Mouse (Mus musculus) adrenal gland, postnatal 10 days (tissue): ENCODE measurements around the gene Ubox5. TPM values are rescaled to one million over a fixed set of nuclear protein-coding genes. Genes with fewer than 3 reads are reported as not detected.
"Not testable (repeated sequence)": the region's sequence is repeated elsewhere in the genome, so short reads cannot be mapped to it uniquely, and the experiment has no call there.

Experiments
- DNase-seq: peaks from one replicate; pipeline ENCODE4 v3.0.0; 2021; ENCODE audit warnings: mixed read lengths
- long read RNA-seq, 2 experiments: library from polyadenylated mRNA; stranded (forward); transcript quantifications; one replicate each; pipeline ENCODE4 v2.0.0; 2021
- total RNA-seq, 2 experiments: library from RNA; stranded (reverse); gene quantifications; 2 replicates each; pipeline ENCODE4 v1.2.3; 2021

Gene Ubox5
- total RNA-seq = 1 to 10 TPM; 5.5 to 5.6 TPM
- long read RNA-seq, experiment 1, partial matches to known transcripts = 1 of 21 reads
- long read RNA-seq, experiment 1, other reads (novel, unspliced or antisense) = 16 of 21 reads
- long read RNA-seq, experiment 2, partial matches to known transcripts = 0 of 4 reads
- long read RNA-seq, experiment 2, other reads (novel, unspliced or antisense) = 4 of 4 reads

GRCm38 (mm10) chr2:130629839-130630203 is at the start of gene Ubox5, which contains the start of gene Fastkd5:
Gene Ubox5 (minus strand): TSS chr2:130630038.
Gene Fastkd5 (minus strand): TSS chr2:130630027.
- peak; percentile 95 for DNase-seq

GRCm38 (mm10) chr2:130679154-130679553 is 49.3 kb upstream of the Ubox5 start:
- DNase-seq = no peak

GRCm38 (mm10) chr2:130677211-130677610 is 47.4 kb upstream of the Ubox5 start:
- peak; percentile 47 for DNase-seq

- DNase-seq = peak; percentile 90
Observed at GRCm38 (mm10) chr2:130667559-130667958, 37.7 kb upstream of the Ubox5 start, which contains the start of gene Itpa. Gene Itpa (plus strand): TSS chr2:130667610.

- DNase-seq = peak; percentile 94
Observed at GRCm38 (mm10) chr2:130664102-130664701, 34.4 kb upstream of the Ubox5 start, which contains the start of gene Ddrgk1. Gene Ddrgk1 (minus strand): TSS chr2:130664659.

GRCm38 (mm10) chr2:130663342-130663741 is 33.5 kb upstream of the Ubox5 start:
- no peak for DNase-seq

GRCm38 (mm10) chr2:130658530-130658929 is 28.7 kb upstream of the Ubox5 start:
- no peak for DNase-seq

GRCm38 (mm10) chr2:130657541-130657940 is 27.7 kb upstream of the Ubox5 start:
- no peak for DNase-seq

GRCm38 (mm10) chr2:130656536-130656935 is 26.7 kb upstream of the Ubox5 start:
- DNase-seq = no peak

- DNase-seq = no peak
Observed at GRCm38 (mm10) chr2:130655660-130656339, 26.0 kb upstream of the Ubox5 start.

GRCm38 (mm10) chr2:130653760-130654159 is 23.9 kb upstream of the Ubox5 start:
- DNase-seq = no peak

- DNase-seq = no peak
Observed at GRCm38 (mm10) chr2:130653303-130653702, 23.5 kb upstream of the Ubox5 start.

GRCm38 (mm10) chr2:130649028-130649427 is 19.2 kb upstream of the Ubox5 start:
- DNase-seq = not testable (repeated sequence)

GRCm38 (mm10) chr2:130645198-130645597 is 15.4 kb upstream of the Ubox5 start:
- DNase-seq = no peak

- DNase-seq = peak; percentile 99
Observed at GRCm38 (mm10) chr2:130642684-130643369, 13.0 kb upstream of the Ubox5 start, which contains the start of gene Lzts3. Gene Lzts3 (minus strand): TSS chr2:130642803.

- DNase-seq = no peak
Observed at GRCm38 (mm10) chr2:130642197-130642660, 12.4 kb upstream of the Ubox5 start.

GRCm38 (mm10) chr2:130641351-130642025 is 11.7 kb upstream of the Ubox5 start:
- no peak for DNase-seq

- no peak for DNase-seq
Observed at GRCm38 (mm10) chr2:130639276-130639675, 9.4 kb upstream of the Ubox5 start.

GRCm38 (mm10) chr2:130638101-130638611 is 8.3 kb upstream of the Ubox5 start:
- peak; percentile 39 for DNase-seq

GRCm38 (mm10) chr2:130635847-130636246 is 6.0 kb upstream of the Ubox5 start:
- DNase-seq = no peak

GRCm38 (mm10) chr2:130634739-130635411 is 5.0 kb upstream of the Ubox5 start:
- peak; percentile 40 for DNase-seq
